Mouse (Mus musculus): Measurements from ENCODE around the gene Mtrf1.
"Not testable (repeated sequence)": the region's sequence is repeated elsewhere in the genome, so short reads cannot be mapped to it uniquely, and the experiment has no call there.

Gene Mtrf1

GRCm38 (mm10) chr14:79397321-79398122 lies at the start of gene Mtrf1:
Gene Mtrf1, plus strand, starts transcription at chr14:79397772.
- in situ Hi-C loops (cut with MboI, MseI): no loop called here

GRCm38 (mm10) chr14:79358055-79358454 lies 39.5 kb upstream of the Mtrf1 start:
- in situ Hi-C loops (cut with MboI, MseI): no loop called here

- in situ Hi-C loops (cut with MboI, MseI): no loop called here
These were observed 20.5 kb upstream of the Mtrf1 start for GRCm38 (mm10) chr14:79377041-79377440.

GRCm38 (mm10) chr14:79383120-79383519 lies 14.5 kb upstream of the Mtrf1 start:
- in situ Hi-C loops (cut with MboI, MseI): no loop called here

- in situ Hi-C loops (cut with MboI, MseI): loop anchor here (5.0 kb wide), 2 partner anchors 89 to 199 kb away; partner anchors contain the start of gene Sugt1
These were observed 9.3 kb upstream of the Mtrf1 start for GRCm38 (mm10) chr14:79388304-79388703.

GRCm38 (mm10) chr14:79389438-79390264 lies 7.9 kb upstream of the Mtrf1 start:
- in situ Hi-C loops (cut with MboI, MseI): loop anchor here (5.0 kb wide), 2 partner anchors 88 to 198 kb away; partner anchors contain the start of gene Sugt1

GRCm38 (mm10) chr14:79390265-79390926 lies 7.2 kb upstream of the Mtrf1 start, which contains the start of gene Naa16:
Gene Naa16, minus strand, starts transcription at chr14:79390778.
- in situ Hi-C loops (cut with MboI, MseI): no loop called here

- in situ Hi-C loops (cut with MboI, MseI): no loop called here
These were observed 4.3 kb upstream of the Mtrf1 start for GRCm38 (mm10) chr14:79393289-79393688.

- in situ Hi-C loops (cut with MboI, MseI): no loop called here
These were observed 3.0 kb upstream of the Mtrf1 start for GRCm38 (mm10) chr14:79394564-79394963.

- in situ Hi-C loops (cut with MboI, MseI): no loop called here
These were observed 10.1 kb downstream of the Mtrf1 start for GRCm38 (mm10) chr14:79407641-79408040.

GRCm38 (mm10) chr14:79409278-79409830 lies 11.8 kb downstream of the Mtrf1 start:
- in situ Hi-C loops (cut with MboI, MseI): no loop called here

- in situ Hi-C loops (cut with MboI, MseI): no loop called here
These were observed 13.1 kb downstream of the Mtrf1 start for GRCm38 (mm10) chr14:79410662-79411061.

- in situ Hi-C loops (cut with MboI, MseI): no loop called here
These were observed 15.5 kb downstream of the Mtrf1 start for GRCm38 (mm10) chr14:79413121-79413520.

- in situ Hi-C loops (cut with MboI, MseI): loop anchor here (5.0 kb wide), 1 partner anchor 37 kb away; no protein-coding TSS in a partner anchor
These were observed 22.6 kb downstream of the Mtrf1 start for GRCm38 (mm10) chr14:79420083-79420685.

- in situ Hi-C loops (cut with MboI, MseI): no loop called here
These were observed 28.6 kb downstream of the Mtrf1 start, which contains the start of gene Kbtbd7 for GRCm38 (mm10) chr14:79425979-79426729. Gene Kbtbd7, plus strand, starts transcription at chr14:79426511.

- in situ Hi-C loops (cut with MboI, MseI): not testable (repeated sequence)
These were observed 29.3 kb downstream of the Mtrf1 start for GRCm38 (mm10) chr14:79426730-79427365.

- in situ Hi-C loops (cut with MboI, MseI): no loop called here
These were observed 36.5 kb downstream of the Mtrf1 start for GRCm38 (mm10) chr14:79434068-79434467.

GRCm38 (mm10) chr14:79440655-79441054 lies 43.1 kb downstream of the Mtrf1 start:
- in situ Hi-C loops (cut with MboI, MseI): no loop called here

- in situ Hi-C loops (cut with MboI, MseI): no loop called here
These were observed 43.9 kb downstream of the Mtrf1 start for GRCm38 (mm10) chr14:79441441-79441840.

GRCm38 (mm10) chr14:79444601-79445000 lies 47.0 kb downstream of the Mtrf1 start:
- in situ Hi-C loops (cut with MboI, MseI): no loop called here

Data from T-helper 1 cell (primary cell).